Mouse (Mus musculus) midbrain, embryonic 14.5 days (tissue): ENCODE data around the gene A1bg. TPM values are rescaled to one million over a fixed set of nuclear protein-coding genes. Genes with fewer than 3 reads are reported as not detected.

Experiments
- polyA plus RNA-seq: library from polyadenylated mRNA; unstranded; fragments of >200 nt; fragmentation: Nextera tagmentation; extraction: Ambion mirVana; gene quantifications from 2 replicates; pipeline ENCODE4 v1.2.1, GENCODE M21; 2014

A1bg gene
- polyA plus RNA-seq, 1 experiment from 2014 or later = not detected

Other genes starting within 250 kb of the A1bg start
- gene Fam84b, start 69.2 kb downstream of the A1bg start, polyA plus RNA-seq = 7.1 and 9.1 TPM in 2 replicates